Mouse (Mus musculus): ENCODE data around the gene Ric8a. TPM values are rescaled to one million over a fixed set of nuclear protein-coding genes. Genes with fewer than 3 reads are reported as not detected.

Gene Ric8a
- total and polyA plus RNA-seq, 3 experiments = 52.3 to 63.4 TPM; not detected in 1

GRCm38 (mm10) chr7:140877364-140877763 is 20.6 kb downstream of the Ric8a start:
- peaks cover 0 to 10% of the 10 kb centered on the region in 2 experiments; a peak in 2 of 4 replicates for H3K4me1 ChIP-seq (ENCODE audit: control insufficient read depth in 1 of 2, insufficient read depth in 2 of 2, low read length in 2 of 2)
- H3K27ac ChIP-seq (ENCODE audit: control insufficient read depth, low read depth, low read length) = no peak overlapping the region

GRCm38 (mm10) chr7:140879355-140879754 is 22.6 kb downstream of the Ric8a start:
- no peak for TF ChIP-seq SMC3 (IDR thresholded peaks at IDR 0.05; ENCODE audit: low read depth, low read length)
- TF ChIP-seq MYC (IDR thresholded peaks at IDR 0.05; ENCODE audit: low read depth, low read length) = no peak
- no peak for TF ChIP-seq SIN3A (IDR thresholded peaks at IDR 0.05; ENCODE audit: low read length)
- no peak for TF ChIP-seq NRF1 (IDR thresholded peaks at IDR 0.05; ENCODE audit: insufficient read depth, low read depth, low read length, poor library complexity, severe bottlenecking)
- TF ChIP-seq MAFK (IDR thresholded peaks at IDR 0.05; ENCODE audit: borderline replicate concordance, low read depth, low read length) = no peak
- no peak for TF ChIP-seq KAT2A (conservative IDR thresholded peaks at IDR 0.05; ENCODE audit: low read depth, low read length)
- TF ChIP-seq GABPA (IDR thresholded peaks at IDR 0.05; ENCODE audit: low read depth, low read length) = no peak
- no peak for TF ChIP-seq E2F4 (IDR thresholded peaks at IDR 0.05; ENCODE audit: borderline replicate concordance, low read depth, low read length)
- TF ChIP-seq ZKSCAN1 (IDR thresholded peaks at IDR 0.05; ENCODE audit: low read depth, low read length) = no peak
- no peak for TF ChIP-seq MXI1 (IDR thresholded peaks at IDR 0.05; ENCODE audit: low read depth, low read length)
- TF ChIP-seq POLR2AphosphoS2 (IDR thresholded peaks at IDR 0.05; ENCODE audit: low read length) = no peak
- no peak for TF ChIP-seq TCF12 (IDR thresholded peaks at IDR 0.05; ENCODE audit: low read depth, low read length)
- no peak for TF ChIP-seq ZMIZ1 (IDR thresholded peaks at IDR 0.05; ENCODE audit: low read depth, low read length)
- TF ChIP-seq UBTF (IDR thresholded peaks at IDR 0.05; ENCODE audit: borderline replicate concordance, insufficient read depth, low read depth, low read length) = no peak
- no peak for TF ChIP-seq ELF1 (IDR thresholded peaks at IDR 0.05; ENCODE audit: low read depth, low read length)
- TF ChIP-seq CHD1 (IDR thresholded peaks at IDR 0.05; ENCODE audit: low read depth, low read length) = no peak
- no peak for TF ChIP-seq HCFC1 (IDR thresholded peaks at IDR 0.05; ENCODE audit: low read depth, low read length)
- no peak for TF ChIP-seq ETS1 (IDR thresholded peaks at IDR 0.05; ENCODE audit: low read depth, low read length)
- Histone ChIP-seq H3K4me1 (ENCODE audit: control insufficient read depth in 1 of 2, insufficient read depth in 2 of 2, low read length in 2 of 2) (peaks cover 0 to 14% of the 10 kb centered on the region in 2 experiments; a peak in 3 of 4 replicates), H3K4me3 (ENCODE audit: control insufficient read depth in 1 of 2, insufficient read depth in 1 of 2, low read depth in 2 of 2, low read length in 2 of 2) (no peak overlapping the region), H3K79me2 (ENCODE audit: control insufficient read depth, insufficient read depth, low read length, poor library complexity) (peaks cover 15% of the 10 kb centered on the region), H3K36me3 (ENCODE audit: control insufficient read depth in 1 of 2, insufficient read depth in 2 of 2, low read length in 2 of 2) (peaks cover 0 to 18% of the 10 kb centered on the region in 2 experiments; a peak in 2 of 4 replicates), H3K9me3 (replicated peaks; ENCODE audit: insufficient read depth, low read length) (no peaks in the 10 kb centered on the region), H3K27me3 (ENCODE audit: control insufficient read depth in 1 of 2, insufficient read depth in 2 of 2, low read length in 2 of 2) (no peaks in the 10 kb centered on the region), H3K27ac (ENCODE audit: control insufficient read depth, low read depth, low read length) (no peak overlapping the region), H3K9ac (ENCODE audit: control insufficient read depth, low read depth, low read length, poor library complexity, severe bottlenecking) (no peak overlapping the region)
- DNase-seq (ENCODE audit: low read depth, low spot score) = no peak

More at GRCm38 (mm10) chr7:140877364-140877763, 20.6 kb downstream of the Ric8a start:
- Histone ChIP-seq H3K27me3 (ENCODE audit: control insufficient read depth in 1 of 2, insufficient read depth in 2 of 2, low read length in 2 of 2) (no peaks in the 10 kb centered on the region), H3K79me2 (ENCODE audit: control insufficient read depth, insufficient read depth, low read length, poor library complexity) (peaks cover 4% of the 10 kb centered on the region), H3K36me3 (ENCODE audit: control insufficient read depth in 1 of 2, insufficient read depth in 2 of 2, low read length in 2 of 2) (peaks cover 0 to 11% of the 10 kb centered on the region in 2 experiments; a peak in 2 of 4 replicates), H3K9ac (ENCODE audit: control insufficient read depth, low read depth, low read length, poor library complexity, severe bottlenecking) (no peak overlapping the region), H3K9me3 (replicated peaks; ENCODE audit: insufficient read depth, low read length) (no peaks in the 10 kb centered on the region), H3K4me3 (ENCODE audit: control insufficient read depth in 1 of 2, insufficient read depth in 1 of 2, low read depth in 2 of 2, low read length in 2 of 2) (no peak overlapping the region)
- no peak for TF ChIP-seq MAFK (IDR thresholded peaks at IDR 0.05; ENCODE audit: borderline replicate concordance, low read depth, low read length)
- TF ChIP-seq EP300 (IDR thresholded peaks at IDR 0.05; ENCODE audit: low read depth in 1 of 2, low read length in 2 of 2) = no peak
- TF ChIP-seq SIN3A (IDR thresholded peaks at IDR 0.05; ENCODE audit: low read length) = no peak
- TF ChIP-seq ETS1 (IDR thresholded peaks at IDR 0.05; ENCODE audit: low read depth, low read length) = no peak
- no peak for TF ChIP-seq POLR2AphosphoS2 (IDR thresholded peaks at IDR 0.05; ENCODE audit: low read length)
- TF ChIP-seq GATA1 (IDR thresholded peaks at IDR 0.05; ENCODE audit: low read depth, low read length) = no peak
- no peak for TF ChIP-seq MYC (IDR thresholded peaks at IDR 0.05; ENCODE audit: low read depth, low read length)
- TF ChIP-seq MYB (IDR thresholded peaks at IDR 0.05; ENCODE audit: low read depth, low read length) = no peak
- no peak for TF ChIP-seq POLR2A (IDR thresholded peaks at IDR 0.05; ENCODE audit: control insufficient read depth in 1 of 2, insufficient read depth in 1 of 2, low read depth in 1 of 2, low read length in 2 of 2, poor library complexity in 1 of 2)
- no peak for TF ChIP-seq ELF1 (IDR thresholded peaks at IDR 0.05; ENCODE audit: low read depth, low read length)
- TF ChIP-seq GABPA (IDR thresholded peaks at IDR 0.05; ENCODE audit: low read depth, low read length) = no peak
- TF ChIP-seq USF1 (IDR thresholded peaks at IDR 0.05; ENCODE audit: low read depth, low read length) = no peak
- no peak for TF ChIP-seq SMC3 (IDR thresholded peaks at IDR 0.05; ENCODE audit: low read depth, low read length)
- no peak for TF ChIP-seq RAD21 (IDR thresholded peaks at IDR 0.05; ENCODE audit: low read depth, low read length)
- no peak for TF ChIP-seq MAX (IDR thresholded peaks at IDR 0.05; ENCODE audit: low read length)
- no peak for DNase-seq (ENCODE audit: low read depth, low spot score)
